Mouse (Mus musculus) E14TG2a.4 (cell line): ENCODE data around the gene Iqcf5.

Experiments
- CTCF ChIP-seq: conservative IDR thresholded peaks from 2 replicates; pipeline ENCODE4 v1.5.1; 2014; ENCODE audit warnings: low read length
- NANOG ChIP-seq: IDR thresholded peaks from 2 replicates; pipeline ENCODE4 v1.6.1; 2014; ENCODE audit warnings: borderline replicate concordance, low read length, mixed read lengths

DNA sequence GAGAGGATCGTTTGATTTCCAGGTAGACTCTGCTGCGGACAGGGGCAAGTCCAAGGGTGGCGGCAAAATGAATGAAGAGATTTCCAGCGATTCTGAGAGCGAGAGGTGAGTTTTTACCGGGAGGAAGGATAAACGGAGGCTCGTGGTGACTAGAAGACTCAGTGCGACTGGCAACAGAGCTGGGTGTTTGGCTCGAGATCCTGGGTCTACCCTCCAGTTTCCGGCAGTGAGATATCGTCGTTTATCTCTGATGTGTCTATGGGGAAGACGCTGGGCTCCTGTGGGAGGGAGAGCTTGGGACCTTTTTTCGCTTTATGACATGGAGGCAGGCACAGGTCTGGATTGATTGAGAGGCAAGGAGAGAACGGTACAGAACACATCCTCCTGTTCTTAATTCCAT is 36.7 kb upstream of the Iqcf5 start:
- no peak for TF ChIP-seq CTCF
- no peak for TF ChIP-seq NANOG
